Mouse (Mus musculus) natural killer cell, adult 2 months (primary cell): Measurements from ENCODE around the gene Gm21173.
"Not testable (repeated sequence)": the region's sequence is repeated elsewhere in the genome, so short reads cannot be mapped to it uniquely, and the experiment has no call there.

Experiments used
- DNase-seq, 2 experiments: peaks; one replicate each; pipeline ENCODE4 v3.0.0; 2022; ENCODE audit warnings: low spot score in 2 of 2

Gene Gm21173

GRCm38 (mm10) chrY:76761300-76761699, at the start of gene Gm21173:
Gm21173 (plus strand) TSS chrY:76761600.
- not testable (repeated sequence) for DNase-seq
